Mouse (Mus musculus) lung, adult 2 months (tissue): ENCODE measurements around the gene Il17f.

Experiments used
- CTCF ChIP-seq: fragments of 200-500 bp; IDR thresholded peaks from 2 replicates; pipeline ENCODE4 v1.5.1; 2011; ENCODE audit warnings: mild to moderate bottlenecking, low read length, control low read depth; ENCODE audit not compliant: insufficient read depth
- POLR2A ChIP-seq: fragments of 200-500 bp; IDR thresholded peaks from 2 replicates; pipeline ENCODE4 v1.6.1; 2011; ENCODE audit warnings: low read depth, mild to moderate bottlenecking, control low read depth, low read length, borderline replicate concordance; ENCODE audit errors: extremely low read depth

- TF ChIP-seq CTCF: no peak
- TF ChIP-seq POLR2A: no peak
Measured at GRCm38 (mm10) chr1:20736572-20736971, 53.8 kb downstream of the Il17f start.
